Mouse (Mus musculus) common myeloid progenitor, adult 5-6 weeks (primary cell): ENCODE measurements at regions not wholly inside any gene's neighbourhood (a gene's known extent, or its start where the extent isn't known, plus 50 kb on each side); places are given as distances from the start of the nearest gene placed in this dataset.
"Not testable (repeated sequence)": the region's sequence is repeated elsewhere in the genome, so short reads cannot be mapped to it uniquely, and the experiment has no call there.

ENCODE experiments used
- ATAC-seq: replicated peaks from 2 replicates; pipeline ENCODE4 v1.8.0; 2016; ENCODE audit warnings: low read depth, mild to moderate bottlenecking, moderate TSS enrichment, inconsistent platforms; ENCODE audit not compliant: poor library complexity, severe bottlenecking

- no peak for ATAC-seq
Observed at GRCm38 (mm10) chr3:117265790-117266189, 94.9 kb downstream of the Plppr4 start.

- no peak for ATAC-seq
Observed at GRCm38 (mm10) chr3:117247833-117248232, 112.8 kb downstream of the Plppr4 start.

- ATAC-seq = no peak
Observed at GRCm38 (mm10) chr3:117241810-117242209, 118.9 kb downstream of the Plppr4 start.

- no peak for ATAC-seq
Observed at GRCm38 (mm10) chr3:117226616-117227015, 134.1 kb downstream of the Plppr4 start.

GRCm38 (mm10) chr3:117225041-117225440, 135.6 kb downstream of the Plppr4 start:
- ATAC-seq = no peak

GRCm38 (mm10) chr3:117217952-117218351, 142.7 kb downstream of the Plppr4 start:
- no peak for ATAC-seq

- no peak for ATAC-seq
Observed at GRCm38 (mm10) chr3:117191903-117192302, 168.8 kb downstream of the Plppr4 start.

GRCm38 (mm10) chr3:117188782-117189500, 171.7 kb downstream of the Plppr4 start:
- no peak for ATAC-seq

- ATAC-seq = peak; percentile 56; the same call in 1 of the 2 replicates
Observed at GRCm38 (mm10) chr3:117183654-117184184, 177.0 kb downstream of the Plppr4 start.

GRCm38 (mm10) chr3:117169740-117170139, 190.9 kb downstream of the Plppr4 start:
- ATAC-seq = no peak

- ATAC-seq = no peak
Observed at GRCm38 (mm10) chr3:117163046-117163445, 194.3 kb upstream of the Palmd start.

- ATAC-seq = not testable (repeated sequence)
Observed at GRCm38 (mm10) chr3:117160689-117161088, 191.9 kb upstream of the Palmd start.

GRCm38 (mm10) chr3:117155274-117155673, 186.5 kb upstream of the Palmd start:
- no peak for ATAC-seq

GRCm38 (mm10) chr3:117153011-117153473, 184.3 kb upstream of the Palmd start:
- ATAC-seq = peak; percentile 84

- ATAC-seq = peak; percentile 48
Observed at GRCm38 (mm10) chr3:117152414-117152813, 183.6 kb upstream of the Palmd start.

GRCm38 (mm10) chr3:117147414-117147813, 178.6 kb upstream of the Palmd start:
- ATAC-seq = no peak

- 0 out of 2 replicates have a peak, but pooled peaks have one; percentile 25 for ATAC-seq
Observed at GRCm38 (mm10) chr3:117139835-117140234, 171.0 kb upstream of the Palmd start.

GRCm38 (mm10) chr3:117138720-117139119, 169.9 kb upstream of the Palmd start:
- ATAC-seq = no peak

- no peak for ATAC-seq
Observed at GRCm38 (mm10) chr3:117132897-117133296, 164.1 kb upstream of the Palmd start.

- no peak for ATAC-seq
Observed at GRCm38 (mm10) chr3:117122211-117122610, 153.4 kb upstream of the Palmd start.
